ENCODE assay signal across 28 mouse cellular contexts in genomic region chr13:113213865-113214264, GRCm38 (mm10). TPM values are rescaled to one million over a fixed set of nuclear protein-coding genes. Genes with fewer than 3 reads are reported as not detected.
DNase-seq lines count a peak whose midpoint lies in the region; ATAC-seq and TF ChIP-seq lines count a peak whose summit lies in the region.
"Had no signal": no experiment of that assay in that cellular context is flagged by ENCODE, and none has a peak within 500 bp of the region (broad histone marks: within the 10 kb centered on the region; RNA-seq: fewer than 3 reads in every experiment).

No protein-coding gene starts in this region.

- no peak overlapping the region for H3K4me2 ChIP-seq in limb, embryonic 12.5 days
- H3K4me2 ChIP-seq in limb, embryonic 14.5 days (replicated peaks; ENCODE audit: low read depth, low read length, severe bottlenecking) = no peak overlapping the region
- no peak overlapping the region for H3K4me2 ChIP-seq in forebrain, postnatal 0 days (ENCODE audit: low read depth)
- H3K4me2 ChIP-seq: embryonic facial prominence, embryonic 13.5 days; embryonic facial prominence, embryonic 15.5 days; forebrain, embryonic 12.5 days had no signal

- peaks cover 13% of the 10 kb centered on the region for H3K27me3 ChIP-seq in limb, embryonic 10.5 days (ENCODE audit: low read depth, poor library complexity, severe bottlenecking)
- peaks cover 11% of the 10 kb centered on the region for H3K27me3 ChIP-seq in limb, embryonic 12.5 days
- peaks cover 9% of the 10 kb centered on the region for H3K27me3 ChIP-seq in limb, embryonic 14.5 days (ENCODE audit: control insufficient read depth, insufficient read depth, low read length)
- no peaks in the 10 kb centered on the region for H3K27me3 ChIP-seq in forebrain, postnatal 0 days (ENCODE audit: insufficient read depth, low read length)

- H3K27ac ChIP-seq in limb, embryonic 10.5 days = no peak overlapping the region
- no peak overlapping the region for H3K27ac ChIP-seq in limb, embryonic 12.5 days
- no peak overlapping the region for H3K27ac ChIP-seq in limb, embryonic 14.5 days (replicated peaks; ENCODE audit: low read depth, low read length)
- no peak overlapping the region for H3K27ac ChIP-seq in forebrain, postnatal 0 days (ENCODE audit: low read depth, low read length)
- H3K27ac ChIP-seq: embryonic facial prominence, embryonic 13.5 days; embryonic facial prominence, embryonic 15.5 days; forebrain, embryonic 10.5 days; forebrain, embryonic 12.5 days had no signal

- WGBS in limb, embryonic 10.5 days = 94% methylated on average over 3 of the region's 3 CpGs
- WGBS in limb, embryonic 12.5 days = 59% methylated on average over 3 of the region's 3 CpGs
- WGBS in limb, embryonic 14.5 days = 43% methylated on average over 3 of the region's 3 CpGs
- 93% methylated on average over 3 of the region's 3 CpGs for WGBS in forebrain, postnatal 0 days

- DNase-seq in limb, embryonic 10.5 days (ENCODE audit: low spot score) = peak; percentile 12
- no peak for DNase-seq in limb, embryonic 14.5 days (ENCODE audit: low spot score)
- DNase-seq in forebrain, postnatal 0 days = no peak
- DNase-seq: adrenal gland, adult 2 months; adrenal gland, postnatal 10 days; adrenal gland, postnatal 25 days; cerebellum, adult 11 months; cerebellum, adult 18-20 months; cerebellum, adult 8-10 months; cerebellum, adult 9-11 months; cerebellum, postnatal 14 days; cerebellum, postnatal 36 days; embryo, embryonic 11 days had no signal

- peaks cover 28% of the 10 kb centered on the region for H3K4me1 ChIP-seq in limb, embryonic 10.5 days
- peaks cover 28% of the 10 kb centered on the region; the same call in 1 of the 2 replicates for H3K4me1 ChIP-seq in limb, embryonic 12.5 days (replicated peaks)
- H3K4me1 ChIP-seq in limb, embryonic 14.5 days (ENCODE audit: control insufficient read depth, insufficient read depth, low read length) = peaks cover 11% of the 10 kb centered on the region
- H3K4me1 ChIP-seq in forebrain, postnatal 0 days (ENCODE audit: insufficient read depth) = no peaks in the 10 kb centered on the region
- H3K4me1 ChIP-seq: forebrain, embryonic 12.5 days had no signal

- peak; percentile 79; the same call in 1 of the 2 replicates for ATAC-seq in limb, embryonic 12.5 days (ENCODE audit: insufficient number of reproducible peaks, insufficient read depth, low FRiP score, low TSS enrichment, low read depth)
- 0 out of 2 replicates have a peak, but pooled peaks have one; percentile 63 for ATAC-seq in limb, embryonic 14.5 days (ENCODE audit: low FRiP score, low read depth)
- ATAC-seq in megakaryocyte, adult 5-6 weeks (ENCODE audit: poor library complexity, severe bottlenecking) = no peak
- ATAC-seq in forebrain, postnatal 0 days = no peak
- ATAC-seq: forebrain, embryonic 14.5 days; forebrain, embryonic 16.5 days had no signal

- no peak overlapping the region for H3K9ac ChIP-seq in limb, embryonic 12.5 days (replicated peaks)
- no peak overlapping the region for H3K9ac ChIP-seq in limb, embryonic 14.5 days (ENCODE audit: low read depth, low read length, severe bottlenecking)
- no peak overlapping the region for H3K9ac ChIP-seq in forebrain, postnatal 0 days
- H3K9ac ChIP-seq: embryonic facial prominence, embryonic 13.5 days; embryonic facial prominence, embryonic 15.5 days; forebrain, embryonic 12.5 days had no signal

- no peak overlapping the region for H3K4me3 ChIP-seq in limb, embryonic 10.5 days
- H3K4me3 ChIP-seq in limb, embryonic 12.5 days (replicated peaks) = no peak overlapping the region
- H3K4me3 ChIP-seq in limb, embryonic 14.5 days (replicated peaks; ENCODE audit: low read length) = no peak overlapping the region
- no peak overlapping the region for H3K4me3 ChIP-seq in forebrain, postnatal 0 days (ENCODE audit: low read depth, low read length)
- H3K4me3 ChIP-seq: embryonic facial prominence, embryonic 13.5 days; embryonic facial prominence, embryonic 15.5 days; erythroblast, embryonic 14.5 days; forebrain, embryonic 10.5 days; forebrain, embryonic 12.5 days had no signal

- H3K9me3 ChIP-seq in limb, embryonic 10.5 days (replicated peaks) = no peaks in the 10 kb centered on the region
- no peaks in the 10 kb centered on the region for H3K9me3 ChIP-seq in limb, embryonic 12.5 days
- no peaks in the 10 kb centered on the region for H3K9me3 ChIP-seq in limb, embryonic 14.5 days (ENCODE audit: control insufficient read depth, low read length)
- H3K9me3 ChIP-seq in forebrain, postnatal 0 days (ENCODE audit: low read length) = no peaks in the 10 kb centered on the region
- H3K9me3 ChIP-seq: embryonic facial prominence, embryonic 13.5 days; embryonic facial prominence, embryonic 15.5 days; forebrain, embryonic 10.5 days; forebrain, embryonic 12.5 days had no signal

- TF ChIP-seq POLR2A in limb, embryonic 14.5 days (IDR thresholded peaks at IDR 0.05; ENCODE audit: borderline replicate concordance, extremely low read depth, insufficient read depth, insufficient read length) = no peak

- no peak for TF ChIP-seq CTCF in forebrain, postnatal 0 days (IDR thresholded peaks at IDR 0.05; ENCODE audit: low read depth)

- no peaks in the 10 kb centered on the region for H3K36me3 ChIP-seq in limb, embryonic 10.5 days
- no peaks in the 10 kb centered on the region for H3K36me3 ChIP-seq in limb, embryonic 12.5 days
- H3K36me3 ChIP-seq in limb, embryonic 14.5 days (ENCODE audit: control insufficient read depth, insufficient read depth, low read length) = no peaks in the 10 kb centered on the region
- H3K36me3 ChIP-seq in forebrain, postnatal 0 days (ENCODE audit: insufficient read depth) = no peaks in the 10 kb centered on the region
- H3K36me3 ChIP-seq: embryonic facial prominence, embryonic 13.5 days; embryonic facial prominence, embryonic 15.5 days; forebrain, embryonic 10.5 days; forebrain, embryonic 12.5 days had no signal

RNA-seq across cellular contexts. Expression of gene Esm1, which starts 4.4 kb away (rescaled TPM):
- 2.9 and 4.2 TPM in 2 replicates for polyA plus RNA-seq in limb, embryonic 10.5 days (2016; fragmentation: Nextera tagmentation; extraction: Ambion mirVana)
- 1.9 and 2.1 TPM in 2 replicates for polyA plus RNA-seq in limb, embryonic 12.5 days (2016; fragmentation: Nextera tagmentation; extraction: Ambion mirVana)
- 2.0 and 2.2 TPM in 2 replicates for polyA plus RNA-seq in limb, embryonic 14.5 days (2012; rRNA removed)
- polyA plus RNA-seq in limb, embryonic 14.5 days (2014; fragmentation: Nextera tagmentation; extraction: Ambion mirVana) = 2.2 and 2.3 TPM in 2 replicates
- 0.07 and 0.71 TPM in 2 replicates for total RNA-seq in megakaryocyte, adult 5-6 weeks (2015)
- 1.3 and 1.8 TPM in 2 replicates for total RNA-seq in megakaryocyte, adult 5-6 weeks (2017)
- 0.31 and 1.5 TPM in 2 replicates for total RNA-seq in forebrain, postnatal 0 days (2014; rRNA removed)
- polyA plus RNA-seq in forebrain, postnatal 0 days (2015; fragmentation: Nextera tagmentation; extraction: Ambion mirVana) = 0.88 and 1.4 TPM in 2 replicates
- total RNA-seq: ES-E14, MEL had no signal

RNA-seq across cellular contexts. Expression of gene Gzmk, which starts 11.8 kb away (rescaled TPM):
- not detected in 2 replicates for polyA plus RNA-seq in limb, embryonic 10.5 days (2016; fragmentation: Nextera tagmentation; extraction: Ambion mirVana)
- not detected in 2 replicates for polyA plus RNA-seq in limb, embryonic 12.5 days (2016; fragmentation: Nextera tagmentation; extraction: Ambion mirVana)
- polyA plus RNA-seq in limb, embryonic 14.5 days (2012; rRNA removed) = not detected in 2 replicates
- polyA plus RNA-seq in limb, embryonic 14.5 days (2014; fragmentation: Nextera tagmentation; extraction: Ambion mirVana) = 0.25 TPM in 1 of 2 replicates, not detected in the other
- total RNA-seq in megakaryocyte, adult 5-6 weeks (2015) = not detected in 2 replicates
- total RNA-seq in megakaryocyte, adult 5-6 weeks (2017) = not detected in 2 replicates
- not detected in 2 replicates for total RNA-seq in forebrain, postnatal 0 days (2014; rRNA removed)
- not detected in 2 replicates for polyA plus RNA-seq in forebrain, postnatal 0 days (2015; fragmentation: Nextera tagmentation; extraction: Ambion mirVana)
- total RNA-seq: adrenal gland, adult 2 months; adrenal gland, postnatal 10 days; adrenal gland, postnatal 25 days; adrenal gland, postnatal 4 days; common myeloid progenitor, adult 5-6 weeks; ES-E14; MEL had no signal
- polyA plus RNA-seq: adrenal gland, adult 2 months; brain, embryonic 14.5 days; embryonic facial prominence, embryonic 11.5 days; embryonic facial prominence, embryonic 13.5 days; embryonic facial prominence, embryonic 15.5 days; erythroblast, embryonic 14.5 days; forebrain, embryonic 10.5 days; forebrain, embryonic 12.5 days; forebrain, embryonic 14.5 days had no signal

Comparison
In these comparisons a context has a peak if more than half of its experiments do, and no peak if none do; other contexts are left out.
1. ATAC-seq: peak in limb, embryonic 12.5 days (single experiment) and limb, embryonic 14.5 days (single experiment); none in megakaryocyte, adult 5-6 weeks (single experiment) and forebrain, postnatal 0 days (single experiment).